Mouse (Mus musculus) megakaryocyte progenitor cell, adult 5-6 weeks (primary cell): ENCODE measurements around the gene Uso1. TPM values are rescaled to one million over a fixed set of nuclear protein-coding genes. Genes with fewer than 3 reads are reported as not detected.

Experiments used
- ATAC-seq: replicated peaks from 2 replicates; pipeline ENCODE4 v1.8.0; 2016; ENCODE audit warnings: mild to moderate bottlenecking, moderate TSS enrichment, inconsistent platforms; ENCODE audit not compliant: poor library complexity
- total RNA-seq, 2 experiments: library from RNA; stranded (forward) in 1 of 2; stranded (reverse) in 1 of 2; fragments of 157-497, 149-512 nt in 1 of 2; fragments of 200-1000 nt in 1 of 2; gene quantifications; 2 replicates each; pipeline versions ENCODE4 v1.2.3 to v1.2.4; 2015 to 2017

Uso1 gene
- total RNA-seq, 2 experiments from 2014 or later: 23.5 to 56.6 TPM

GRCm38 (mm10) chr5:92234939-92235557 lies 97.3 kb downstream of the Uso1 start:
- ATAC-seq: no peak

- ATAC-seq: peak; percentile 85
Observed at GRCm38 (mm10) chr5:92239333-92240232, 101.8 kb downstream of the Uso1 start.

- no peak for ATAC-seq
Observed at GRCm38 (mm10) chr5:92240769-92241168, 103.0 kb downstream of the Uso1 start.

GRCm38 (mm10) chr5:92244900-92245299 lies 107.2 kb downstream of the Uso1 start:
- ATAC-seq: no peak

GRCm38 (mm10) chr5:92245483-92245882 lies 107.7 kb downstream of the Uso1 start:
- ATAC-seq: peak; percentile 95

GRCm38 (mm10) chr5:92248614-92249013 lies 110.9 kb downstream of the Uso1 start:
- ATAC-seq: no peak

GRCm38 (mm10) chr5:92252031-92252430 lies 114.3 kb downstream of the Uso1 start:
- no peak for ATAC-seq

Other genes with a start within 250 kb of the Uso1 start
- 54.4 and 56.0 TPM in 2 replicates for gene Rchy1, start 174.9 kb upstream of the Uso1 start, total RNA-seq (2015)
- 34.3 and 36.6 TPM in 2 replicates for gene Rchy1, start 174.9 kb upstream of the Uso1 start, total RNA-seq (2017)
- gene Odaph, start 150.5 kb upstream of the Uso1 start, total RNA-seq (2015): not detected in 2 replicates
- gene Odaph, start 150.5 kb upstream of the Uso1 start, total RNA-seq (2017): 0.54 TPM in 1 of 2 replicates, not detected in the other
- 0.07 TPM in 1 of 2 replicates, not detected in the other for gene Cdkl2, start 94.1 kb upstream of the Uso1 start, total RNA-seq (2015)
- 0.17 TPM in 1 of 2 replicates, not detected in the other for gene Cdkl2, start 94.1 kb upstream of the Uso1 start, total RNA-seq (2017)
- gene G3bp2, start 54.2 kb upstream of the Uso1 start, total RNA-seq (2015): 91.0 and 97.5 TPM in 2 replicates
- 122 and 128 TPM in 2 replicates for gene G3bp2, start 54.2 kb upstream of the Uso1 start, total RNA-seq (2017)
- not detected in 2 replicates for gene U90926, start 77.5 kb downstream of the Uso1 start, total RNA-seq (2015)
- gene U90926, start 77.5 kb downstream of the Uso1 start, total RNA-seq (2017): not detected in 2 replicates
- gene Ppef2, start 118.3 kb downstream of the Uso1 start, total RNA-seq (2015): 0.99 TPM in 1 of 2 replicates, not detected in the other
- gene Ppef2, start 118.3 kb downstream of the Uso1 start, total RNA-seq (2017): 0.37 TPM in 1 of 2 replicates, not detected in the other
- gene Naaa, start 140.2 kb downstream of the Uso1 start, total RNA-seq (2015): 12.0 and 15.0 TPM in 2 replicates
- gene Naaa, start 140.2 kb downstream of the Uso1 start, total RNA-seq (2017): 7.1 and 13.5 TPM in 2 replicates
- gene Sdad1, start 172.5 kb downstream of the Uso1 start, total RNA-seq (2015): 39.5 and 46.5 TPM in 2 replicates
- 69.5 and 86.2 TPM in 2 replicates for gene Sdad1, start 172.5 kb downstream of the Uso1 start, total RNA-seq (2017)
- gene Cxcl9, start 190.1 kb downstream of the Uso1 start, total RNA-seq (2015): 0.37 and 1.2 TPM in 2 replicates
- 0.27 and 0.33 TPM in 2 replicates for gene Cxcl9, start 190.1 kb downstream of the Uso1 start, total RNA-seq (2017)
- gene Art3, start 193.9 kb downstream of the Uso1 start, total RNA-seq (2015): 1.2 and 1.5 TPM in 2 replicates
- 0.54 TPM in 1 of 2 replicates, not detected in the other for gene Art3, start 193.9 kb downstream of the Uso1 start, total RNA-seq (2017)
- 4.7 and 10.5 TPM in 2 replicates for gene Cxcl10, start 211.0 kb downstream of the Uso1 start, total RNA-seq (2015)
- 1.3 and 5.3 TPM in 2 replicates for gene Cxcl10, start 211.0 kb downstream of the Uso1 start, total RNA-seq (2017)